Mouse (Mus musculus): ENCODE measurements around the gene Sox9. TPM values are rescaled to one million over a fixed set of nuclear protein-coding genes. Genes with fewer than 3 reads are reported as not detected.
A peak's percentile ranks its signal among the peaks of the same experiment; 100 is the strongest.

Gene Sox9
- polyA plus RNA-seq, 1 experiment from 2014 or later = 149 TPM

- H3K36me3 ChIP-seq = peaks cover 10% of the 10 kb centered on the region; the same call in 1 of the 2 replicates
- peaks cover 40% of the 10 kb centered on the region for H3K4me1 ChIP-seq
- under 1% methylated on average over 48 of the region's 49 CpGs for WGBS
- no peaks in the 10 kb centered on the region for H3K9me3 ChIP-seq
- H3K4me3 ChIP-seq = peak overlapping the region; percentile 73
- H3K9ac ChIP-seq = peak overlapping the region; percentile 67
- H3K4me2 ChIP-seq (replicated peaks) = peak overlapping the region; percentile 93
- peak; percentile 8; the same call in 1 of the 2 replicates for ATAC-seq (ENCODE audit: insufficient number of reproducible peaks, insufficient read depth, low FRiP score, low TSS enrichment)
- peaks cover 18% of the 10 kb centered on the region; the same call in 1 of the 2 replicates for H3K27me3 ChIP-seq
- H3K27ac ChIP-seq = peak overlapping the region; percentile 92
Observed at GRCm38 (mm10) chr11:112781035-112781911, 751 bp upstream of the Sox9 start.

- Histone ChIP-seq H3K4me2 (replicated peaks) (peak overlapping the region; percentile 93), H3K27ac (peak overlapping the region; percentile 92), H3K27me3 (peaks cover 10% of the 10 kb centered on the region; the same call in 1 of the 2 replicates), H3K9me3 (no peaks in the 10 kb centered on the region), H3K9ac (peak overlapping the region; percentile 77), H3K4me1 (peaks cover 40% of the 10 kb centered on the region), H3K36me3 (peaks cover 10% of the 10 kb centered on the region; the same call in 1 of the 2 replicates), H3K4me3 (peak overlapping the region; percentile 73)
- 0 out of 2 replicates have a peak, but pooled peaks have one; percentile 42 for ATAC-seq (ENCODE audit: insufficient number of reproducible peaks, insufficient read depth, low FRiP score, low TSS enrichment)
- WGBS = under 1% methylated on average over 75 of the region's 75 CpGs
Observed at GRCm38 (mm10) chr11:112782357-112783121, 515 bp downstream of the Sox9 start.

- Histone ChIP-seq H3K4me1 (peaks cover 41% of the 10 kb centered on the region), H3K27me3 (no peaks in the 10 kb centered on the region), H3K9me3 (no peaks in the 10 kb centered on the region), H3K4me2 (replicated peaks) (peak overlapping the region; percentile 93), H3K9ac (peak overlapping the region; percentile 77), H3K4me3 (peak overlapping the region; percentile 73), H3K27ac (peak overlapping the region; percentile 92), H3K36me3 (peaks cover 10% of the 10 kb centered on the region; the same call in 1 of the 2 replicates)
- WGBS = under 1% methylated on average over 42 of the region's 42 CpGs
- no peak for ATAC-seq (ENCODE audit: insufficient number of reproducible peaks, insufficient read depth, low FRiP score, low TSS enrichment)
Observed at GRCm38 (mm10) chr11:112783401-112784346, 1.6 kb downstream of the Sox9 start.

- 2% methylated on average over 30 of the region's 30 CpGs for WGBS
- Histone ChIP-seq H3K27ac (peak overlapping the region; percentile 92), H3K9me3 (no peaks in the 10 kb centered on the region), H3K36me3 (peaks cover 10% of the 10 kb centered on the region; the same call in 1 of the 2 replicates), H3K4me2 (replicated peaks) (peak overlapping the region; percentile 93), H3K4me3 (peak overlapping the region; percentile 73), H3K4me1 (peaks cover 36% of the 10 kb centered on the region), H3K9ac (peak overlapping the region; percentile 77), H3K27me3 (no peaks in the 10 kb centered on the region)
- no peak for ATAC-seq (ENCODE audit: insufficient number of reproducible peaks, insufficient read depth, low FRiP score, low TSS enrichment)
Observed at GRCm38 (mm10) chr11:112784347-112784902, 2.4 kb downstream of the Sox9 start.

- no peak for ATAC-seq (ENCODE audit: insufficient number of reproducible peaks, insufficient read depth, low FRiP score, low TSS enrichment)
Observed at GRCm38 (mm10) chr11:112784903-112785381, 2.9 kb downstream of the Sox9 start.

GRCm38 (mm10) chr11:112785581-112785980 lies 3.6 kb downstream of the Sox9 start:
- Histone ChIP-seq H3K9me3 (no peaks in the 10 kb centered on the region), H3K36me3 (peaks cover 10% of the 10 kb centered on the region; the same call in 1 of the 2 replicates), H3K9ac (no peak overlapping the region), H3K27me3 (no peaks in the 10 kb centered on the region), H3K4me2 (replicated peaks) (peak overlapping the region; percentile 93), H3K4me1 (peaks cover 33% of the 10 kb centered on the region), H3K4me3 (peak overlapping the region; percentile 73), H3K27ac (0 out of 2 replicates have a peak overlapping the region, but pooled peaks have one; percentile 54)
- WGBS = 19% methylated on average over 8 of the region's 8 CpGs
- no peak for ATAC-seq (ENCODE audit: insufficient number of reproducible peaks, insufficient read depth, low FRiP score, low TSS enrichment)

More at GRCm38 (mm10) chr11:112784903-112785381, 2.9 kb downstream of the Sox9 start:
- Histone ChIP-seq H3K9ac (peak overlapping the region; percentile 77), H3K36me3 (peaks cover 10% of the 10 kb centered on the region; the same call in 1 of the 2 replicates), H3K27ac (peak overlapping the region; percentile 54), H3K4me1 (peaks cover 33% of the 10 kb centered on the region), H3K9me3 (no peaks in the 10 kb centered on the region), H3K4me3 (peak overlapping the region; percentile 73), H3K27me3 (no peaks in the 10 kb centered on the region), H3K4me2 (replicated peaks) (peak overlapping the region; percentile 93)
- 1% methylated on average over 33 of the region's 34 CpGs for WGBS

- Histone ChIP-seq H3K36me3 (peaks cover 10% of the 10 kb centered on the region; the same call in 1 of the 2 replicates), H3K9me3 (no peaks in the 10 kb centered on the region), H3K27me3 (no peaks in the 10 kb centered on the region), H3K4me2 (replicated peaks) (peak overlapping the region; percentile 40), H3K4me1 (peaks cover 26% of the 10 kb centered on the region), H3K4me3 (peak overlapping the region; percentile 23), H3K9ac (peak overlapping the region; percentile 24; the same call in 1 of the 2 replicates), H3K27ac (no peak overlapping the region)
- 35% methylated on average over 4 of the region's 4 CpGs for WGBS
- ATAC-seq (ENCODE audit: insufficient number of reproducible peaks, insufficient read depth, low FRiP score, low TSS enrichment) = no peak
Observed at GRCm38 (mm10) chr11:112786427-112786826, 4.4 kb downstream of the Sox9 start.

GRCm38 (mm10) chr11:112788296-112788695 lies 6.3 kb downstream of the Sox9 start:
- Histone ChIP-seq H3K27ac (no peak overlapping the region), H3K4me1 (peaks cover 25% of the 10 kb centered on the region), H3K27me3 (no peaks in the 10 kb centered on the region), H3K9me3 (0 out of 2 replicates have a peak, but pooled peaks cover 6% of the 10 kb centered on the region), H3K36me3 (peaks cover 10% of the 10 kb centered on the region; the same call in 1 of the 2 replicates), H3K9ac (no peak overlapping the region), H3K4me3 (no peak overlapping the region), H3K4me2 (replicated peaks) (peak overlapping the region; percentile 22; the same call in 1 of the 2 replicates)
- 5% methylated on average over 13 of the region's 13 CpGs for WGBS
- no peak; the same call in 1 of the 2 replicates for ATAC-seq (ENCODE audit: insufficient number of reproducible peaks, insufficient read depth, low FRiP score, low TSS enrichment)

GRCm38 (mm10) chr11:112796379-112796778 lies 14.4 kb downstream of the Sox9 start:
- ATAC-seq (ENCODE audit: insufficient number of reproducible peaks, insufficient read depth, low FRiP score, low TSS enrichment) = no peak
- 86% methylated on average over 5 of the region's 5 CpGs for WGBS
- no peak overlapping the region for H3K4me3 ChIP-seq
- H3K4me2 ChIP-seq (replicated peaks) = no peak overlapping the region
- 0 out of 2 replicates have a peak, but pooled peaks cover 6% of the 10 kb centered on the region for H3K9me3 ChIP-seq
- no peak overlapping the region for H3K9ac ChIP-seq
- H3K36me3 ChIP-seq = no peaks in the 10 kb centered on the region
- H3K4me1 ChIP-seq = no peaks in the 10 kb centered on the region
- no peaks in the 10 kb centered on the region for H3K27me3 ChIP-seq
- no peak overlapping the region for H3K27ac ChIP-seq

GRCm38 (mm10) chr11:112798831-112799382 lies 16.9 kb downstream of the Sox9 start:
- 50% methylated on average over 13 of the region's 13 CpGs for WGBS
- H3K27ac ChIP-seq = no peak overlapping the region; the same call in 1 of the 2 replicates

More at GRCm38 (mm10) chr11:112798831-112799382, 16.9 kb downstream of the Sox9 start:
- Histone ChIP-seq H3K9me3 (no peaks in the 10 kb centered on the region), H3K9ac (no peak overlapping the region), H3K27me3 (no peaks in the 10 kb centered on the region), H3K36me3 (no peaks in the 10 kb centered on the region), H3K4me1 (no peaks in the 10 kb centered on the region), H3K4me3 (no peak overlapping the region), H3K4me2 (replicated peaks) (no peak overlapping the region)
- no peak for ATAC-seq (ENCODE audit: insufficient number of reproducible peaks, insufficient read depth, low FRiP score, low TSS enrichment)

Data from embryonic facial prominence, embryonic 12.5 days (tissue).